ENCODE assay signal across 23 mouse cellular contexts in the genomic region with DNA sequence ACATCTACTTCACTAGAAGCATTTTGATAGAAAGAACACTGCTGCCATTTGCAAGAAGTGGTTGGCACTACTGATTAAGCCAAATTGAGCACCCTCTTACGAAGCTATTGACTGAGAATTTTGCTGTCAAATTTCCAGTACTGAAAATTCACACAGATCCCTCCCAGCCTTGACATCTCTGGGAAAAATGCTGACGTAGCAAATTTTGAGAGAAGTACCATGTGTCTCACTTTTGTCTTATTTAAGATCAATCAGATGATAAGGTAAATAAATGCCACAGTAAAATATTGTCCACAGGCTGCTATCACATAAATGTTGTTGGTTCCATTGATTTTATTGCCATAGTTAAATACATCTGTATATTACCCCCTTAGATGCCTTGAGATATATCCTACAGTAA.
DNase-seq lines count a peak whose midpoint lies in the region; ATAC-seq and TF ChIP-seq lines count a peak whose summit lies in the region.
"Had no signal": no experiment of that assay in that cellular context is flagged by ENCODE, and none has a peak within 500 bp of the region (broad histone marks: within the 10 kb centered on the region; RNA-seq: fewer than 3 reads in every experiment).

No protein-coding gene starts in this region.

- TF ChIP-seq CTCF in CH12.LX (conservative IDR thresholded peaks at IDR 0.05 in 1 of 2, IDR thresholded peaks at IDR 0.05 in 1 of 2; ENCODE audit: low read depth in 2 of 2, low read length in 2 of 2) (no peak), MEL (IDR thresholded peaks at IDR 0.05 in 2 of 3, conservative IDR thresholded peaks at IDR 0.05 in 1 of 3; ENCODE audit: control insufficient read depth in 1 of 3, insufficient read depth in 1 of 3, low read depth in 2 of 3, low read length in 3 of 3, poor library complexity in 1 of 3, severe bottlenecking in 1 of 3) (no peak)

- H3K27me3 ChIP-seq in CH12.LX (replicated peaks) (no peaks in the 10 kb centered on the region), MEL (ENCODE audit: control insufficient read depth in 1 of 2, insufficient read depth in 2 of 2, low read length in 2 of 2) (no peaks in the 10 kb centered on the region)
- no peaks in the 10 kb centered on the region for H3K27me3 ChIP-seq in liver, embryonic 11.5 days (replicated peaks; ENCODE audit: control insufficient read depth, insufficient read depth, low read length)
- no peaks in the 10 kb centered on the region for H3K27me3 ChIP-seq in hindbrain, embryonic 13.5 days
- H3K27me3 ChIP-seq: Patski had no signal

- H3K4me1 ChIP-seq in CH12.LX (ENCODE audit: control insufficient read depth in 1 of 2, insufficient read depth in 2 of 2) (no peaks in the 10 kb centered on the region), ES-E14 (ENCODE audit: control insufficient read depth in 2 of 2, insufficient read depth in 2 of 2, low read length in 2 of 2, poor library complexity in 1 of 2) (no peaks in the 10 kb centered on the region), MEL (ENCODE audit: control insufficient read depth in 1 of 2, insufficient read depth in 2 of 2, low read length in 2 of 2) (no peaks in the 10 kb centered on the region)
- H3K4me1 ChIP-seq in liver, embryonic 11.5 days (replicated peaks; ENCODE audit: control insufficient read depth, insufficient read depth, low read length) = no peaks in the 10 kb centered on the region
- H3K4me1 ChIP-seq in hindbrain, embryonic 13.5 days (replicated peaks) = no peaks in the 10 kb centered on the region

- no peak overlapping the region for H3K4me2 ChIP-seq in CH12.LX (ENCODE audit: insufficient read depth, low read depth, poor library complexity, severe bottlenecking)
- no peak overlapping the region for H3K4me2 ChIP-seq in liver, embryonic 11.5 days
- no peak overlapping the region for H3K4me2 ChIP-seq in hindbrain, embryonic 13.5 days

- dilution Hi-C loops in CH12.LX (cut with MboI; ENCODE audit: extremely low pct_ligation_motif_present, extremely low pct_unique_long_range_greater_than_20kb, low sequenced_read_pairs) = no loop called here

- in situ Hi-C loops in CH12.LX (cut with MboI; ENCODE audit: low pct_ligation_motif_present, low pct_unique_long_range_greater_than_20kb, low sequenced_read_pairs) = no loop called here
- in situ Hi-C loops in ES-E14 (cut with MboI; ENCODE audit: low sequenced_read_pairs in 2 of 2, unreplicated experiment in 2 of 2) = no loop called here

- TF ChIP-seq RAD21 in CH12.LX (IDR thresholded peaks at IDR 0.05; ENCODE audit: low read depth, low read length) (no peak), MEL (IDR thresholded peaks at IDR 0.05; ENCODE audit: low read depth, low read length) (no peak)

- no peaks in the 10 kb centered on the region for H3K79me2 ChIP-seq in CH12.LX (replicated peaks; ENCODE audit: control insufficient read depth, extremely low read depth, insufficient read depth, poor library complexity, severe bottlenecking)
- no peaks in the 10 kb centered on the region for H3K79me2 ChIP-seq in MEL (ENCODE audit: control insufficient read depth, insufficient read depth, low read length, poor library complexity)

- H3K27ac ChIP-seq in CH12.LX (ENCODE audit: insufficient read depth, low read depth) (no peak overlapping the region), ES-E14 (ENCODE audit: insufficient read depth, low read depth, low read length, poor library complexity, severe bottlenecking) (no peak overlapping the region), MEL (ENCODE audit: control insufficient read depth, low read depth, low read length) (no peak overlapping the region)
- no peak overlapping the region for H3K27ac ChIP-seq in liver, embryonic 11.5 days (ENCODE audit: low read depth, low read length)
- no peak overlapping the region for H3K27ac ChIP-seq in hindbrain, embryonic 13.5 days

- H3K4me3 ChIP-seq in CH12.LX (replicated peaks in 1 of 3; ENCODE audit: low read depth in 2 of 3, low read length in 2 of 3, poor library complexity in 1 of 3) = no peak overlapping the region
- no peak overlapping the region for H3K4me3 ChIP-seq in ES-E14 (ENCODE audit: insufficient read depth in 1 of 2, low read depth in 1 of 2, low read length in 2 of 2, poor library complexity in 1 of 2, severe bottlenecking in 1 of 2)
- no peak overlapping the region for H3K4me3 ChIP-seq in MEL (ENCODE audit: control insufficient read depth in 1 of 2, insufficient read depth in 1 of 2, low read depth in 2 of 2, low read length in 2 of 2)
- H3K4me3 ChIP-seq in liver, embryonic 11.5 days (ENCODE audit: low read depth, low read length) = no peak overlapping the region
- H3K4me3 ChIP-seq in hindbrain, embryonic 13.5 days = no peak overlapping the region

- TF ChIP-seq POLR2A in CH12.LX (IDR thresholded peaks at IDR 0.05; ENCODE audit: low read depth, low read length) = no peak
- no peak for TF ChIP-seq POLR2A in MEL (IDR thresholded peaks at IDR 0.05; ENCODE audit: control insufficient read depth in 1 of 2, insufficient read depth in 1 of 2, low read depth in 1 of 2, low read length in 2 of 2, poor library complexity in 1 of 2)

- 71% methylated on average over 2 of the region's 2 CpGs for WGBS in liver, embryonic 11.5 days
- 90% methylated on average over 2 of the region's 2 CpGs for WGBS in hindbrain, embryonic 13.5 days

- H3K9ac ChIP-seq in CH12.LX (ENCODE audit: insufficient read depth, low read depth) (no peak overlapping the region), ES-E14 (ENCODE audit: insufficient read depth, low read depth, low read length, poor library complexity, severe bottlenecking) (no peak overlapping the region), MEL (ENCODE audit: control insufficient read depth, low read depth, low read length, poor library complexity, severe bottlenecking) (no peak overlapping the region)
- H3K9ac ChIP-seq in liver, embryonic 11.5 days (ENCODE audit: low read depth, low read length) = no peak overlapping the region
- no peak overlapping the region for H3K9ac ChIP-seq in hindbrain, embryonic 13.5 days

- TF ChIP-seq EP300 in CH12.LX (IDR thresholded peaks at IDR 0.05; ENCODE audit: low read length) = no peak
- no peak for TF ChIP-seq EP300 in MEL (IDR thresholded peaks at IDR 0.05; ENCODE audit: low read depth in 1 of 2, low read length in 2 of 2)

- H3K36me3 ChIP-seq in CH12.LX (replicated peaks in 1 of 2; ENCODE audit: control insufficient read depth in 1 of 2, insufficient read depth in 1 of 2, low read length in 1 of 2) (no peaks in the 10 kb centered on the region), ES-E14 (ENCODE audit: control insufficient read depth, insufficient read depth, low read length, poor library complexity, severe bottlenecking) (no peaks in the 10 kb centered on the region), MEL (ENCODE audit: control insufficient read depth in 1 of 2, insufficient read depth in 2 of 2, low read length in 2 of 2) (no peaks in the 10 kb centered on the region)
- H3K36me3 ChIP-seq in liver, embryonic 11.5 days (ENCODE audit: control insufficient read depth, insufficient read depth, low read length) = no peaks in the 10 kb centered on the region
- no peaks in the 10 kb centered on the region for H3K36me3 ChIP-seq in hindbrain, embryonic 13.5 days
- H3K36me3 ChIP-seq: G1E had no signal

- ATAC-seq in liver, embryonic 11.5 days (replicated peaks; ENCODE audit: low FRiP score) = no peak
- ATAC-seq in hindbrain, embryonic 13.5 days (ENCODE audit: low FRiP score) = no peak
- ATAC-seq: activated CD4-positive, CD25-positive, alpha-beta regulatory T cell, adult 4 months; CD4-positive, CD25-positive, alpha-beta regulatory T cell, adult 4 months; Patski had no signal

- H3K9me3 ChIP-seq in CH12.LX (replicated peaks; ENCODE audit: low read length) (peaks cover 46% of the 10 kb centered on the region), ES-E14 (ENCODE audit: control insufficient read depth, insufficient read depth, low read depth, low read length) (no peaks in the 10 kb centered on the region), MEL (replicated peaks; ENCODE audit: insufficient read depth, low read length) (no peaks in the 10 kb centered on the region)
- H3K9me3 ChIP-seq in liver, embryonic 11.5 days (ENCODE audit: control insufficient read depth, low read length) = no peaks in the 10 kb centered on the region
- no peaks in the 10 kb centered on the region for H3K9me3 ChIP-seq in hindbrain, embryonic 13.5 days
- H3K9me3 ChIP-seq: G1E had no signal

- DNase-seq in CH12.LX (ENCODE audit: extremely low read depth) = no peak
- no peak for DNase-seq in ES-E14 (ENCODE audit: low read depth, low spot score)
- no peak for DNase-seq in MEL (ENCODE audit: low read depth, low spot score)
- DNase-seq in kidney, postnatal 14 days = no peak
- DNase-seq in liver, embryonic 11.5 days (ENCODE audit: low spot score) = no peak
- DNase-seq: adrenal gland, adult 2 months; adrenal gland, adult 8-10 months; adrenal gland, postnatal 10 days; adrenal gland, postnatal 14 days; adrenal gland, postnatal 25 days; adrenal gland, postnatal 36 days; B cell, adult 2 months; cerebellum, adult 11 months; cerebellum, adult 11-12 months; cerebellum, adult 18-20 months; cerebellum, adult 2 months; cerebellum, adult 8-10 months; cerebellum, adult 9-10 months had no signal

TF ChIP-seq in CH12.LX, 34 proteins besides CTCF, POLR2A, EP300 and RAD21:
- TF ChIP-seq JUND (conservative IDR thresholded peaks at IDR 0.05; ENCODE audit: low read depth, low read length) (no peak), USF1 (IDR thresholded peaks at IDR 0.05; ENCODE audit: low read depth, low read length) (no peak), USF2 (conservative IDR thresholded peaks at IDR 0.05; ENCODE audit: low read depth, low read length) (no peak), MAFK (IDR thresholded peaks at IDR 0.05; ENCODE audit: insufficient replicate concordance, low read length) (peak; percentile 97)

TF ChIP-seq in ES-E14, 5 proteins besides CTCF, POLR2A, EP300 and RAD21:
- peak; percentile 98 for TF ChIP-seq MAFK (IDR thresholded peaks at IDR 0.05; ENCODE audit: insufficient read depth, low read depth, low read length)
- TF ChIP-seq HCFC1 (IDR thresholded peaks at IDR 0.05; ENCODE audit: borderline replicate concordance, insufficient read depth, low read length) = no peak
- TF ChIP-seq CHD2 (IDR thresholded peaks at IDR 0.05; ENCODE audit: low read depth, low read length) = no peak

TF ChIP-seq in MEL, 35 proteins besides CTCF, POLR2A, EP300 and RAD21:
- TF ChIP-seq ELF1 (IDR thresholded peaks at IDR 0.05; ENCODE audit: low read depth, low read length) = no peak
- TF ChIP-seq MAFK (IDR thresholded peaks at IDR 0.05; ENCODE audit: borderline replicate concordance, low read depth, low read length) = peak; percentile 95

Comparison
In these comparisons a context has a peak if more than half of its experiments do, and no peak if none do; other contexts are left out.
1. Of the 35 proteins assayed by ChIP-seq in both MEL and CH12.LX: peak only in MEL: none; only in CH12.LX: none; in both: MAFK; in neither: 34.